Mouse (Mus musculus): ENCODE measurements at regions not wholly inside any gene's neighbourhood (a gene's known extent, or its start where the extent isn't known, plus 50 kb on each side); places are given as distances from the start of the nearest gene placed in this dataset.

DNA sequence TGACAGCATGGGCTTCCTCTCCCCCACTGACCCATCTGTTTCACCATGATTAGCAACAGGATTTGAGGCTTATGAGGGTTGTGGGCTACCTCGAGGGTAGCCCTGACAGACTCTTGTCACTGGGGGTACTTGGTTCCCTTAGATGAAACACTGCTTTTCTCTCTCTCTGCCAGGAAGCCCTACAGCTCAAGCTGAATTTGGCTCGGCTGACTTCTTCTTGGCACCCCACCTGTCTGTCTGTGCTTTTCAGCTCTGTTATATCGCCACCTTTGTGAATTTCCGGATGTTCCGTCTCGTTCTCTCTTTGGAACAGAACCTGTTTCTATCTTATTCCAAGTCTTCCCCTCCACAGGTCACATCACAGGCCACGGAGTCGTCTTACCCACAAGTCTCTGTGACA lies 330.0 kb downstream of the 1500009L16Rik start:
- no peak for ATAC-seq (ENCODE audit: extremely low read depth, insufficient number of reproducible peaks, low FRiP score, low TSS enrichment)
- WGBS: 82% methylated on average over 8 of the region's 8 CpGs
- H3K4me1 ChIP-seq: peaks cover 14% of the 10 kb centered on the region
- no peaks in the 10 kb centered on the region for H3K27me3 ChIP-seq (replicated peaks)
- H3K27ac ChIP-seq (replicated peaks): no peak overlapping the region
- H3K4me3 ChIP-seq: no peak overlapping the region
- H3K36me3 ChIP-seq: no peaks in the 10 kb centered on the region
- no peak overlapping the region for H3K4me2 ChIP-seq
- H3K9ac ChIP-seq: no peak overlapping the region
- H3K9me3 ChIP-seq: no peaks in the 10 kb centered on the region

DNA sequence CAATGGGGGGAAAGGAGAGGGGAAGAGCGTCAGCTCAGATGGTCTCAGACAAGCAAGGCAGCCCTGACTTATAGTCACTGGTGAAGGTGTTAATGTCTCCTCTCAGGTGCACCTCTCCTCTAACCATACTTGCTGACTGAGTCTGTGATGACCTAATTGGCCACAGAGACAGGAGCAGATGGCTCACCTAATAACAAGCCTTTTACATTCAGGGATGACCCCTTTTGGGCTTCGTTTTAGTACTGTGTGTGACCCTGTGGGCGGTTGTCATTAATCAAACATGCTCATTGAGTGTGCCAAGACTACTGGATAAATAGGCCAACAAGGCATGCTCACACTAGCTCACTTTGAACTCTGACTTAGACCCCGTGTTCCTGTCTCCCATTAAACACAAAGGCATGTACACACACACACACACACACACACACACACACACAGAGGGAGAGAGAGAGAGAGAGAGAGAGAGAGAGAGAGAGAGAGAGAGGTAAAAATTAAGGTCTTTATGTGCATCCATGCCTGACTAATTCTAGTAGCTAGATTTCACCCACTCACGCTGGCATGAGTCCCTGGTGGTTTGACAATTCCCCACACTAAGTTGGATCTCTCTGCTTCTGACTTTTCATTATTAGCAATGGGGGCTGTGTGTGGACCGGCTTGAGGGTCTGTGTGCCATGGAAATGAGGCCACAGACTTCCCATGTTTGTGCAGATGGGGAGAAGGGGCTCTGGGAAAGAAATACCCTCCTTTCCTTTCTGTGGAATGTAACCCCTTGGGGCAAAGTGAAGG lies 332.1 kb downstream of the 1500009L16Rik start:
- Histone ChIP-seq H3K36me3 (no peaks in the 10 kb centered on the region), H3K4me1 (peaks cover 19% of the 10 kb centered on the region), H3K9me3 (no peaks in the 10 kb centered on the region), H3K4me2 (no peak overlapping the region), H3K9ac (no peak overlapping the region), H3K27ac (replicated peaks) (no peak overlapping the region), H3K27me3 (replicated peaks) (no peaks in the 10 kb centered on the region), H3K4me3 (no peak overlapping the region)
- ATAC-seq (ENCODE audit: extremely low read depth, insufficient number of reproducible peaks, low FRiP score, low TSS enrichment): no peak
- WGBS: 80% methylated on average over 6 of the region's 6 CpGs

DNA sequence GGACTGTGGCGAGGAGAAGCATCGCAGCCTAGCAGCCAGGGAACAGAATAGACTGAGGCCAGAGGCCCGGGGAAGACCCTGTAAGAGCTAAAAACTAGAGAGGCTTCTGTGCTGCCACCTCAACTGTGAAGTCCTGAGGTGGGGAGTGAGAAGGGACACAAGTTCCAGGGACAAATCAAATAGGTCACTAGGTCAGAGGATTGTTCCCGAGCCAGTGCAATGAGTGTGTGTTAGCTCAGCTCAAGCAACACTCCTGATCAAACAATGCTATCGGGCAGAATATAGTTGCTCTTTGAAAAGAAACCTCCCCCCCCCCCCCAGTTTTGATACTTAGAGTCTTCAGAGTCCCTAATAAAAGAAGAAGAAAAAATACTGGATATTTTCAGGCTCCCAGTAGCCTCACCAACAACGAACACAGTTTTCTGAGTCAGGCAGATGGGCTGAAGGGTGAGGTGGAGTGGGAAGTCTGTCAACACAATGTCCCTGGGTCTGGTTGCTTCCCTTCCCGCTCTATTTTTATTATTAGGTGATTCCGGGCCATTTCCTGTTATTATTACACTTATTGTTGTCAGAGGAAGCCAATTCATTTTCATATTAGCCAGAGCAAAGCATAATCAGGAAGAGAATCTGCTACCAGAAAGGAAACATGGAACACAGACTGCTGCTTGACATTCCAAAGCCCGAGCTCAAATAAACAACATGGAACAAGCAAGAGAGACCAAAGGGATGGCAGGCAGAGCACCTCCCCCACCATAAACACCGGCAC lies 332.9 kb downstream of the 1500009L16Rik start:
- Histone ChIP-seq H3K9me3 (no peaks in the 10 kb centered on the region), H3K27me3 (replicated peaks) (no peaks in the 10 kb centered on the region), H3K4me2 (no peak overlapping the region), H3K4me1 (peaks cover 28% of the 10 kb centered on the region), H3K9ac (no peak overlapping the region), H3K4me3 (no peak overlapping the region), H3K36me3 (no peaks in the 10 kb centered on the region), H3K27ac (replicated peaks) (no peak overlapping the region)
- WGBS: 61% methylated on average over 10 of the region's 10 CpGs
- ATAC-seq (ENCODE audit: extremely low read depth, insufficient number of reproducible peaks, low FRiP score, low TSS enrichment): no peak

DNA sequence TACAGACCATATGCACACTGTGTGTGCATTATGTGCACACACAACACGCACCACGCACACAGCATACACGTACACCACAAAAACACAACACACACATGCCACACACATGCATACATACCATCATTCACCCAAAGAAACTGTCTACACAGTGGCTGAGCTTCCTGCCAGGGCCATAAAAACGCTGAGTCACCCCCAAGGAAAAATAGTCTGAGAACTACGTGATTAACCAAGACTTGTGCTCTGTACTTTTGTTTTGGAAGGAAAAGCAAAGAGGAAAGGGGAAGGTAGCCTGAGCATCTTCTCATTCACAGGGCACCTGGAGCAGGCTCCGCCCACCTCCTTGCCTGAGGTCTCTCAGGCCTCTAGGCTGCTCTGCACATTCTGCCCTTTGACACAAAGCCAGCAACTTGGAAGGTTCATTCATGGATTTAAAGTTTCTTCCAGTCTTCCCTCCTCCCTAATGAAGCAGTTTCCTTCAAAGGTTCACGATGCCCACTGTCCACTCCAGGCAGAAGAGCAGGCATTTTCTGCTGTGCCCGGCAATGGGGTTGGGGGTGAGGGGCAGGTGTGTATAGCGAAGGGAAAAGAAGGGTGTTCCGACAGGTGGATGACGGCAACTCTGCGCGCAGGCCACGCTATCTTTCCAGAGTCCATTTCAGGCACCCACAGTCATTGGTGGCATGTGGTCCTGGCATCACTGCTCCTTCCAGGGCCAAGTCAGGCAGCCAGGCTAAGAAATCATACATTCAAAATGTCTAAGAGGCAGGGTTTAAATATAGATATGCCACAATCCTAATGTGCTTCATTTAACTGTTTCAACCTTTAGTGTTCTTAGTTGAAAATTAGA lies 333.9 kb downstream of the 1500009L16Rik start:
- H3K27me3 ChIP-seq (replicated peaks): no peaks in the 10 kb centered on the region
- no peaks in the 10 kb centered on the region for H3K36me3 ChIP-seq
- no peak for ATAC-seq (ENCODE audit: extremely low read depth, insufficient number of reproducible peaks, low FRiP score, low TSS enrichment)
- WGBS: 77% methylated on average over 14 of the region's 14 CpGs
- no peaks in the 10 kb centered on the region for H3K9me3 ChIP-seq
- peaks cover 37% of the 10 kb centered on the region for H3K4me1 ChIP-seq
- no peak overlapping the region for H3K4me3 ChIP-seq
- peak overlapping the region; percentile 5; the same call in 1 of the 2 replicates for H3K27ac ChIP-seq (replicated peaks)
- no peak overlapping the region for H3K9ac ChIP-seq
- no peak overlapping the region for H3K4me2 ChIP-seq

DNA sequence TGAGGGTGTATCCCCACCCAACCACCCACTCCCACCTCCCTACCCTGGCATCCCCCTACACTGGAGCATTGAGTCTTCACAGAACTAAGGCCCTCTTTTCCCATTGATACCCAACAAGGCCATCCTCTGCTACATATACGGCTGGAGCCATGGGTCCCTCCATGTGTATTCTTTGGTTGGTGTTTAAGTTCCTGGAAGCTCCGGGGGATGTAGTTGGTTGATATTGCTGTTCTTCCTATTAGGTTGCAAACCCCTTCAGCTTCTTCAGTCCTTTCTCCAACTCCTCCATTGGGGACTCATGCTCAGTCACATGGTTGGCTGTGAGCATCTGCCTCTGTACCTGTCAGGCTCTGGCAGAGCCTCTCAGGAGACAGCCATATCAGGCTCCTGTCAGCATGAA lies 335.6 kb downstream of the 1500009L16Rik start:
- no peak for ATAC-seq (ENCODE audit: extremely low read depth, insufficient number of reproducible peaks, low FRiP score, low TSS enrichment)
- 76% methylated on average over 2 of the region's 2 CpGs for WGBS
- H3K27ac ChIP-seq (replicated peaks): no peak overlapping the region

DNA sequence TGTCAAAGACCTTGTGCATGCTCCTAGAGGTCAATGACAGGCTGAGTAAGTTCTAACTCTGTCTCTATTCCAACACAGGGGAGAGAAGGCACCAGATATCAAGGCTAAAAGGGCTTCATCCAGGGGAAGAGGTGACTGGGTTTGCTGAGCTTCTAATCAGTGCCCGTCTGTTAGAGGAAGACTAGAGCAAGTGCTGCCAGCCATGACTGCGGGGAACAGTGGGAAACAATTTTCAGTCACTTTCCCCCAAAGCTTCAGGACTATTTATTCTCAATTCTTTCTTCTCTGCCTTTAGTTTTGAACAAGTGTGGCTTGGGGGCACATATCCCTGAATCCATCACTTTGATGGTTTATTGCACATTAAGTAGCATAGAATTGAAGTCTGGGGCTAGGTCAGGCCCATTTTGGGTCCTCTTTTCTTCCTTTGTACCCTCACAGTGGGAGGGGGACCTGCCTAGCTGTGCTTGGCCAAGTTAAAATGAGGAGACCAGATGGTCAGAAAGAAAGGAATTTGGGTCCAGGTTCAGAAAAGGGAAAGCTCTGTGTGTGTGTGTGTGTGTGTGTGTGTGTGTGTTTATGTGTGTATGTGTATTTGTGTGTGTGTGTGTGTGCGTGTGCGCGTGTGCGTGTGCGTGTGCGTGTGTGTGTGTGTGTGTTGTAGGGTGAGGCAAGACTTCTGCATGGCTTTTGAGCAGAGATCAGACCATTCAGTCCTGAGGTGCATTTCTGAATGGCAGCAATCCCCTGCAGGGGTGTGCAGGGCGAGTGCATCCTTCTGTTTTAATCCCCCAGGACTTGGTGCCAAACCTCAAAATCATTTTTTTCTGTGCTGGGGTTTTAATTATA lies 337.2 kb downstream of the 1500009L16Rik start:
- peak overlapping the region; percentile 94 for H3K27ac ChIP-seq (replicated peaks)

More for the DNA sequence above, 335.6 kb downstream of the 1500009L16Rik start:
- Histone ChIP-seq H3K4me2 (no peak overlapping the region), H3K9ac (no peak overlapping the region), H3K4me1 (peaks cover 40% of the 10 kb centered on the region), H3K36me3 (no peaks in the 10 kb centered on the region), H3K4me3 (no peak overlapping the region), H3K9me3 (no peaks in the 10 kb centered on the region), H3K27me3 (replicated peaks) (no peaks in the 10 kb centered on the region)

DNA sequence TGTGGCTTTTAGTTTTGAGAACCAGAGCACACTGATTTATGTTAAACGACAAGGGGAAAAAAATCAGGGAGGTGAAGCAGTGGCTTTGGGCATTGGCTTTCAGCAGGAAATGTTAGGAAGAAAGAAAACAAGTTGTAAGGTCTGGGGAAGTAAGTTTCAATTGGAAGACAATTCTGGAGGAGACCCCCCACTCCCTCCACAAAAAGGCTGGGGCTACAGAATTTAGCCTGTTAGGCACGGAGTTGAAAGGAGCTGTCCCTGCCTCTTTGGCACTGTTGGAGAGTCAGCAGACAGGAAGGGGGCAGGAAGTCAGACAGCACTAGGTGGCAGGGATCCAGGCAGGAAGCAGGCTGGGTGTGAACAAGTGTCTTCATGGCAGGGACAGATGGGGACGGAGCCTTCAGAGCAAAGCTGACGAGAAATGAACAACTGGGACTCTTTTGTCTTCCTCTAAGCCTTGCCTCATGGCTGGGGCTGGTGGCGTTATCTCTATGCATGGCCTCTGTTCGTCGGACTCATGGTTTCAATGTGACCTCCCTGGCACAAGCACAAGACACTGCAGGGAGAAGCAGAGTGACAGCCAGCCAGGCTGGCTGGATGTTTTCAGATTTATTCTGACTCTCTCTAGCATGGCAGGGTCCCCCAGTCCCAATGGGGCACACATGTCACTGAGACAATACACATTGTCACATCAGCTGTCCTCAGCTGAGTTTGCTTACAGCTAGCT lies 338.0 kb downstream of the 1500009L16Rik start:
- H3K27me3 ChIP-seq (replicated peaks): no peaks in the 10 kb centered on the region
- H3K27ac ChIP-seq (replicated peaks): peak overlapping the region; percentile 94
- ATAC-seq (ENCODE audit: extremely low read depth, insufficient number of reproducible peaks, low FRiP score, low TSS enrichment): peak; percentile 71
- WGBS: 6% methylated on average over 7 of the region's 7 CpGs
- H3K4me1 ChIP-seq: peaks cover 39% of the 10 kb centered on the region
- no peak overlapping the region; the same call in 1 of the 2 replicates for H3K4me3 ChIP-seq
- peak overlapping the region; percentile 54 for H3K4me2 ChIP-seq
- no peaks in the 10 kb centered on the region for H3K9me3 ChIP-seq
- H3K36me3 ChIP-seq: no peaks in the 10 kb centered on the region
- peak overlapping the region; percentile 62 for H3K9ac ChIP-seq

More for the DNA sequence above, 337.2 kb downstream of the 1500009L16Rik start:
- Histone ChIP-seq H3K9me3 (no peaks in the 10 kb centered on the region), H3K9ac (peak overlapping the region; percentile 62; the same call in 1 of the 2 replicates), H3K4me1 (peaks cover 40% of the 10 kb centered on the region), H3K27me3 (replicated peaks) (no peaks in the 10 kb centered on the region), H3K36me3 (no peaks in the 10 kb centered on the region), H3K4me3 (no peak overlapping the region), H3K4me2 (peak overlapping the region; percentile 54)
- ATAC-seq (ENCODE audit: extremely low read depth, insufficient number of reproducible peaks, low FRiP score, low TSS enrichment): no peak
- 83% methylated on average over 9 of the region's 9 CpGs for WGBS

DNA sequence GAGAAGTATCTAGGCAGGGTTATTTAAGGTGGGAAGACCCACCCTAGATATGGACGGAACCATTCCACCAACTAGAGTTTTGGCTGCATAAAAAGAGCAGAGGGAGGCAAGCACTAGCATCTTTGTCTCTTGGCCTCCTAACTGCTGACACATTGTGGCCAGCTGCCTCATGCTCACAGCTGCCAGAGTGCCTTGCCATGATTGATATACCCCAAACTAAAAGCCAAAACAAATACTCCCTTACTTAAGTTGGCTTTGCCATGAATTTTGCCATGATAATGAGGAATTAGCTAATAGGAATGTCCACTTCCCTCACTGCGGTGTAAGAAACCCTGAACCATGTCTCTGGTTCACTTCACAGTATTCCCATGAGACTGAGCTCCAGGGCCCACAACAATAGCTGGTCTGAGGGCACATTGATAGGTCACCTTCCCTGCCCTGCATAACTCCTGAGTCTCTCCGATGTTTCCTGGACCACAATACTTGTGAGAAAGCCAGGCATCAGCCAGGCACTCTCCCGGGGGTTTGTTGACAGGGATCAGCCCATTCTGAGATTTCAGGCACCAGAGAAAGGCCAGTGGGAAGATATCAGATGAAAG lies 344.5 kb downstream of the 1500009L16Rik start:
- H3K27ac ChIP-seq (replicated peaks): peak overlapping the region; percentile 46
- H3K27me3 ChIP-seq (replicated peaks): no peaks in the 10 kb centered on the region
- peaks cover 14% of the 10 kb centered on the region for H3K4me1 ChIP-seq
- H3K4me2 ChIP-seq: no peak overlapping the region
- no peak overlapping the region for H3K4me3 ChIP-seq
- no peaks in the 10 kb centered on the region for H3K36me3 ChIP-seq
- no peak for ATAC-seq (ENCODE audit: extremely low read depth, insufficient number of reproducible peaks, low FRiP score, low TSS enrichment)
- WGBS: 42% methylated on average over 4 of the region's 4 CpGs
- no peak overlapping the region for H3K9ac ChIP-seq
- no peaks in the 10 kb centered on the region for H3K9me3 ChIP-seq

DNA sequence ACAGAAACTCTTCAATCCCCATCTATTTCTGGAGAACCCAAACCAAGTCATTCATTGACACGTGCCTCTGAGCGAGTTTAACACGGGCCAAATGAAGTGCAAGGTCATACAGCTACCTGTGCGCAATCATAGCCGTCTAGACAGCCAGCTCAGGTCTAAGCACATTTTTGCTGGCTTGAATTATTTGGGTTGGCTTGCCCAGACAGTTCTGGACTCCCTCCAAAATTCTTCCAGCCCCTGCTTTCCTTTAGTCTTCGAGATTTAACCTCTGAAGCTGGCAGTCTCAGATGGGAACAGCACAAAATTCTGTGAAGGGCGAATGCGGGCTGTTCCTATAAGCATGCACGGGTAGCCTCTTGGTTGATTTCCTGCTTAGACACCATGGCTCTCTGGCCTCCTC lies 347.1 kb downstream of the 1500009L16Rik start:
- Histone ChIP-seq H3K4me2 (no peak overlapping the region), H3K9me3 (no peaks in the 10 kb centered on the region), H3K9ac (no peak overlapping the region), H3K4me1 (peaks cover 19% of the 10 kb centered on the region), H3K27me3 (replicated peaks) (no peaks in the 10 kb centered on the region), H3K4me3 (no peak overlapping the region), H3K36me3 (no peaks in the 10 kb centered on the region), H3K27ac (replicated peaks) (peak overlapping the region; percentile 43)
- ATAC-seq (ENCODE audit: extremely low read depth, insufficient number of reproducible peaks, low FRiP score, low TSS enrichment): no peak
- 69% methylated on average over 9 of the region's 9 CpGs for WGBS
